Mouse (Mus musculus) left cerebral cortex, adult 8-10 months (tissue): ENCODE measurements around the gene Prkd2. TPM values are rescaled to one million over a fixed set of nuclear protein-coding genes. Genes with fewer than 3 reads are reported as not detected.

Source experiments
- DNase-seq, 2 experiments: peaks; one replicate each; pipeline ENCODE4 v3.0.0; 2022; ENCODE audit warnings: low spot score in 2 of 2
- total RNA-seq, 4 experiments: library from RNA; stranded (reverse); gene quantifications; 2 replicates each; pipeline ENCODE4 v1.2.4; 2022

Gene Prkd2
- total RNA-seq, 4 experiments from 2014 or later: 4.2 to 6.8 (median 5.5) TPM

DNA sequence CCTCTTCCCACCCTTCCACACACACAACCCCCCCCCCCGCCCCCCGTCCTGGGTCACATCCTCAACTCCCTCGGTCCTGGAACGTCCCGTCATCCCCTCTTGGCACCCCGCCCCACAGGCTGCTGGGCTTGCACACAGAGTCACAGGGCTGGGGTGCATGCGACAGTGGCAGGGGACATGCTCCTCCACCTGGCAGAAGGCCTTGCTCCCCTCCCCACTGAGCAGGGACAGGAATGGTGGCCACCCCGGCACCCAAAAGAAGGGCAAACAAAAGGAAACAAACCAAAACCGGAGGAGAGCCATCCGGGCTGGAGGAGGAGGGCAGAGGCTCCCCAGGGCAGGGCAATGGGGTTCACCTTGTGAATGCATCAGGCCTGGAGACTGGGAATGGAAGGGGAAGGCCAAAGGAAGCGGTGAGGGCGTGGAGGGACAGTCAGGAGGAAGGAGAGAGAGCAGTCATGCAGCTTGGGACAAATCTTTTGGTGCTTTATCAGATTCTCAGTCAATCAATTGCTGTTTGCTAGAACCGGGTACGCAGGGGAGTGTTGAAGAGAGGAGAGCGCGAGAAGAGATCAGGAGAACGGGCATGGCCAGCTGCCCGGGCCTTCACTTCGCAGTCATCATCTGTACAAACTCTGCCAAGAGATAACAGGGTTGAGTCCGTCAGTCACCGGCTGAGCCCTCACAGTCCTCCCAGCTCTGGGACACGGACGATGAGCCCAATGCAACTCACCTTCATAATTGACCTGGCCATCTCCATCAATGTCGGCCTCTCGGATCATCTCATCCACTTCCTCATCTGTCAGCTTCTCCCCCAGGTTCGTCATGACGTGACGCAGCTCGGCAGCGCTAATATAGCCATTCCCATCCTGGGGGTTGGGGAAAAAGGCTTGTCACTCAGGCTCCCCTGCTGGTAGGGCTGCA is 73.9 kb downstream of the Prkd2 start:
- peak in 1 of 2 experiments; percentile 20 for DNase-seq

DNA sequence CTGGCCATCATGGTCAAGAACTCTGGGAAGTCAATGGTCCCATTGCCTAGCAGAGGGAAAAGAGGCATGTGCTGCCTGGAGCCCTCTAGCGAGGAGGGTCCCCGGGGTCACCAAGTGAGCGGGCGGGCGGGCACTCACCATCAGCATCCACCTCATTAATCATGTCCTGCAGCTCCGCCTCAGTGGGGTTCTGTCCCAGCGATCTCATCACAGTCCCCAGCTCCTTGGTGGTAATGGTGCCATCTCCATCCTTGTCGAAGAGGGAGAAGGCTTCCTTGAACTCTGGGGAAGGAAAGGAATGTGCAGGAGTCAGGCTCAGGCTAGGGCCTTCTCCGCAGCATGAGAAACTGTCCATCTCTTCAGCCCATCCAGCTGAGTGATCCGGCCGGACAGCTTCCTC is 74.7 kb downstream of the Prkd2 start:
- no peak for DNase-seq

DNA sequence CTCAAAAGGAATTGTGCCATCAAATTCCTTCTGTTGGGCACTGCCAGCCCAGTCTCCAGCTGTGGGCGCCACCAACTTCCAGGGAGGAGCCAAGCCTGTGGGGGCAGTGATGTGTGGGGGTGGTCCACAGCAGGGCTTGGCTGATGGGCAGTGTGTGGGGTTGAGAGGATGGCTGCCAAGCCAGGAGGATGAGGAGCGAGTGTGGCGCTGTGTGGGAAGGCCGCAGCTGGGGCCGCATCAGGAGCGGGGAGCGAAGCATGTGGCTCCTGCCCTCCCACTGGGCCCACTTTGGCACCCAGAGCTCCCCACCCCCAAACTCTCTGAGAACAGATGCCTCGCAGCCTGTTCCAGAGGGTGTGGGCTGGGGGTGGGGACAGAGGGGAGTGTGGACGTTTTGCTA is 75.3 kb downstream of the Prkd2 start:
- peak in 1 of 2 experiments; percentile 89 for DNase-seq

DNA sequence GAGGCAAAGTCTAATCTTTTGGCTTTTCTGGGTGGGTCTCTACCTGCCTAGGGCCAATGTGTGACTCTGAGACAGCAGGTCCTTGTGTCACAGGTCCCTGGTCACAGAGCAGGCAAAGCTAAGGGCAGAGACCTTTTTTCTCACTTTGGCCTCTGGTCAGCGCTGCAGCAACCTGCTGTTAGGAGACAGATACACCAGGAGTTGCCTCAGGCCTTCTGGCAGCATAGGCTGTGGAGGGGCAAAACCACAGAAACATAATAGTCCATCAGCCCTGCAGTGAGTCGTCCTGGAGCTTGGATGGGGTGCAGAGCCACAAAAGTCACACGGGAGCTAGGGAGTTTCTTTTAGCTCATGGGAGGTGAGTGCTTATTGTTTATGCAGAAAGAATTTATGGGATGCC is 76.0 kb downstream of the Prkd2 start:
- no peak for DNase-seq

DNA sequence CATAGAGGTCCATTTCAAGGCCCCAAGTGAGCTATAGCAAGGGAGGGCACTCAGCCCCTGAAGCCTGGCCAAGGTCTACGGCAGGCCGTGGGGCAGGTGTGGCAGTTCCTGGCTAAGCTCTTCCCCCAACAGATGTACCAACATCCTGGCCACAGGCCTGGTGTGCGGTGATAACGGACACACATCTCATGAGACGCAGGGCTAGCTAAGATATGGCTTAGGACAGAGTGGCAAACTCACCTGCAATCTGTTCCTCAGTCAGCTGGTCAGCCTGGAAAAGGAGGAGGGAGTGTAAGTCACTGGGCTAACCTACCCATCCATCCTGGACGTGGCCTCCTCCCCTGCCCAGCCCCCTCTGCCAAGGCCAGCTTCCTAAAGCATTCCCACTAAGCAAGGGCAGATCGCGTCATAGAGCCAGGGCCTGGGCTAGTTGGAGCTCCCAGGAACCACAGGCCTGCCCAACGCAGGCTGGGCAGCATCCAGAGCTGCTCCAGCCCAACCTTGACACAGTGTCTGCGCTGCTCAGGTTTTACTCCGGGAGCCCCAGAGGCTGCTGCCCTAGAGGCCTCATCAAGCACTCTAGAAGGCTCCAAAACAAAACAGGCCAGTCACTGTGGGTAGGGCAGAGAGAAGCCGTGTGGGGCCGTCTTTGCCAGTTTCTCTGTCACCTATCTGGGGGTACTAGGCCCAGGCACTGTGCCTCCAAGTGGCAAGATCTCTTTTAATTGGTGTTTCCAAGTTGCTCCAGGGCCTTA is 76.9 kb downstream of the Prkd2 start:
- no peak for DNase-seq

Other genes with a start within 250 kb of the Prkd2 start
- 100 to 1,000 TPM; 121 to 138 (median 127) TPM for gene Arhgap35, start 227.9 kb upstream of the Prkd2 start, total RNA-seq
- gene Ceacam15, start 167.2 kb upstream of the Prkd2 start, total RNA-seq: not detected
- gene Ceacam9, start 121.0 kb upstream of the Prkd2 start, total RNA-seq: under 1 TPM in 2 of 4 experiments, not detected in 2; 0.23 to 0.28 TPM
- 100 to 1,000 TPM; 244 to 255 (median 248) TPM for gene Ap2s1, start 104.5 kb upstream of the Prkd2 start, total RNA-seq
- gene Slc1a5, start 61.6 kb upstream of the Prkd2 start, total RNA-seq: 1 to 10 TPM; 4.3 to 7.4 (median 7.0) TPM
- gene Strn4, start 27.0 kb upstream of the Prkd2 start, total RNA-seq: 100 to 1,000 TPM; 205 to 269 (median 250) TPM
- gene Fkrp, start 26.2 kb upstream of the Prkd2 start, total RNA-seq: 10 to 100 TPM; 49.6 to 68.2 (median 56.9) TPM
- 100 to 1,000 TPM; 163 to 169 (median 166) TPM for gene Dact3, start 32.4 kb downstream of the Prkd2 start, total RNA-seq
- gene Gng8, start 48.9 kb downstream of the Prkd2 start, total RNA-seq: 1 to 10 TPM; 2.1 to 3.5 (median 3.5) TPM
- gene Ptgir, start 63.6 kb downstream of the Prkd2 start, total RNA-seq: under 1 TPM in 3 of 4 experiments, not detected in 1; 0.11 to 0.16 (median 0.13) TPM
- gene Calm3, start 81.2 kb downstream of the Prkd2 start, total RNA-seq: 1,000 to 10,000 TPM; 1,595 to 1,874 (median 1,737) TPM
- 100 to 1,000 TPM; 270 to 304 (median 294) TPM for gene Pnmal2, start 101.8 kb downstream of the Prkd2 start, total RNA-seq
- 100 to 1,000 TPM; 101 to 107 (median 104) TPM for gene Pnmal1, start 116.8 kb downstream of the Prkd2 start, total RNA-seq
- 10 to 100 TPM; 60.8 to 66.8 (median 62.2) TPM for gene Gm42372, start 140.2 kb downstream of the Prkd2 start, total RNA-seq
- gene Ccdc8, start 149.8 kb downstream of the Prkd2 start, total RNA-seq: 1 to 10 TPM; 1.9 to 2.3 (median 2.1) TPM
- 100 to 1,000 TPM; 149 to 165 (median 157) TPM for gene Ppp5c, start 185.0 kb downstream of the Prkd2 start, total RNA-seq
- gene Hif3a, start 219.5 kb downstream of the Prkd2 start, total RNA-seq: 10 to 100 TPM in 1 of 4 experiments, 1 to 10 TPM in 3; 5.9 to 11.5 (median 8.9) TPM
- gene Psg16, start 231.1 kb downstream of the Prkd2 start, total RNA-seq: 1 to 10 TPM; 4.4 to 6.5 (median 5.5) TPM